Mouse (Mus musculus): ENCODE data around the gene Sdccag8. TPM values are rescaled to one million over a fixed set of nuclear protein-coding genes. Genes with fewer than 3 reads are reported as not detected.
"Not testable (repeated sequence)": the region's sequence is repeated elsewhere in the genome, so short reads cannot be mapped to it uniquely, and the experiment has no call there.

Sdccag8 gene
- polyA plus RNA-seq, 1 experiment from 2014 or later, result 14.4 TPM

GRCm38 (mm10) chr1:176828666-176829065, 14.2 kb downstream of the Sdccag8 start:
- ATAC-seq (ENCODE audit: borderline replicate concordance, extremely low read depth, low FRiP score, low TSS enrichment), result no peak
- no peak overlapping the region for H3K27ac ChIP-seq
- no peaks in the 10 kb centered on the region for H3K9me3 ChIP-seq
- H3K4me2 ChIP-seq, result no peak overlapping the region
- H3K36me3 ChIP-seq, result peaks cover 5% of the 10 kb centered on the region; the same call in 1 of the 2 replicates
- no peak overlapping the region for H3K4me3 ChIP-seq
- H3K4me1 ChIP-seq, result no peaks in the 10 kb centered on the region
- 90% methylated on average over 12 of the region's 12 CpGs for WGBS
- H3K9ac ChIP-seq, result no peak overlapping the region
- H3K27me3 ChIP-seq, result no peaks in the 10 kb centered on the region

GRCm38 (mm10) chr1:176832071-176832470, 17.6 kb downstream of the Sdccag8 start:
- H3K27ac ChIP-seq, result no peak overlapping the region
- 63% methylated on average over 2 of the region's 2 CpGs for WGBS

GRCm38 (mm10) chr1:176832607-176833006, 18.1 kb downstream of the Sdccag8 start:
- Histone ChIP-seq H3K9ac (no peak overlapping the region), H3K27me3 (no peaks in the 10 kb centered on the region), H3K27ac (no peak overlapping the region), H3K4me2 (no peak overlapping the region), H3K9me3 (no peaks in the 10 kb centered on the region), H3K4me1 (0 out of 2 replicates have a peak, but pooled peaks cover 8% of the 10 kb centered on the region), H3K36me3 (0 out of 2 replicates have a peak, but pooled peaks cover 3% of the 10 kb centered on the region), H3K4me3 (no peak overlapping the region)
- 45% methylated on average over 8 of the region's 8 CpGs for WGBS
- no peak for ATAC-seq (ENCODE audit: borderline replicate concordance, extremely low read depth, low FRiP score, low TSS enrichment)

More at GRCm38 (mm10) chr1:176832071-176832470, 17.6 kb downstream of the Sdccag8 start:
- H3K9me3 ChIP-seq, result no peaks in the 10 kb centered on the region
- H3K9ac ChIP-seq, result no peak overlapping the region
- H3K4me1 ChIP-seq, result 0 out of 2 replicates have a peak, but pooled peaks cover 8% of the 10 kb centered on the region
- no peaks in the 10 kb centered on the region for H3K27me3 ChIP-seq
- 0 out of 2 replicates have a peak, but pooled peaks cover 3% of the 10 kb centered on the region for H3K36me3 ChIP-seq
- no peak overlapping the region for H3K4me2 ChIP-seq
- ATAC-seq (ENCODE audit: borderline replicate concordance, extremely low read depth, low FRiP score, low TSS enrichment), result no peak
- H3K4me3 ChIP-seq, result no peak overlapping the region

- Histone ChIP-seq H3K27ac (no peak overlapping the region), H3K9ac (no peak overlapping the region), H3K4me2 (no peak overlapping the region), H3K4me1 (0 out of 2 replicates have a peak, but pooled peaks cover 8% of the 10 kb centered on the region), H3K36me3 (0 out of 2 replicates have a peak, but pooled peaks cover 3% of the 10 kb centered on the region), H3K9me3 (no peaks in the 10 kb centered on the region), H3K4me3 (no peak overlapping the region), H3K27me3 (no peaks in the 10 kb centered on the region)
- no peak for ATAC-seq (ENCODE audit: borderline replicate concordance, extremely low read depth, low FRiP score, low TSS enrichment)
Observed at GRCm38 (mm10) chr1:176833257-176833656, 18.8 kb downstream of the Sdccag8 start.

- Histone ChIP-seq H3K9ac (no peak overlapping the region), H3K9me3 (no peaks in the 10 kb centered on the region), H3K36me3 (0 out of 2 replicates have a peak, but pooled peaks cover 3% of the 10 kb centered on the region), H3K4me1 (0 out of 2 replicates have a peak, but pooled peaks cover 8% of the 10 kb centered on the region), H3K27me3 (no peaks in the 10 kb centered on the region), H3K4me3 (no peak overlapping the region), H3K4me2 (no peak overlapping the region), H3K27ac (no peak overlapping the region)
- WGBS, result 62% methylated on average over 3 of the region's 3 CpGs
- ATAC-seq (ENCODE audit: borderline replicate concordance, extremely low read depth, low FRiP score, low TSS enrichment), result no peak
Observed at GRCm38 (mm10) chr1:176833948-176834347, 19.5 kb downstream of the Sdccag8 start.

- Histone ChIP-seq H3K9ac (no peak overlapping the region), H3K4me3 (no peak overlapping the region), H3K4me2 (peak overlapping the region; percentile 88; the same call in 1 of the 2 replicates), H3K4me1 (0 out of 2 replicates have a peak, but pooled peaks cover 8% of the 10 kb centered on the region), H3K27ac (no peak overlapping the region), H3K9me3 (no peaks in the 10 kb centered on the region), H3K36me3 (0 out of 2 replicates have a peak, but pooled peaks cover 3% of the 10 kb centered on the region), H3K27me3 (no peaks in the 10 kb centered on the region)
- WGBS, result 56% methylated on average over 6 of the region's 6 CpGs
- no peak for ATAC-seq (ENCODE audit: borderline replicate concordance, extremely low read depth, low FRiP score, low TSS enrichment)
Observed at GRCm38 (mm10) chr1:176834880-176835279, 20.4 kb downstream of the Sdccag8 start.

- no peak overlapping the region for H3K27ac ChIP-seq
- WGBS, result 2% methylated on average over 41 of the region's 41 CpGs
- ATAC-seq (ENCODE audit: borderline replicate concordance, extremely low read depth, low FRiP score, low TSS enrichment), result peak; percentile 64; the same call in 1 of the 2 replicates
Observed at GRCm38 (mm10) chr1:176835501-176836294, 21.2 kb downstream of the Sdccag8 start.

GRCm38 (mm10) chr1:176836562-176836961, 22.1 kb downstream of the Sdccag8 start:
- not testable (repeated sequence) for H3K4me3 ChIP-seq; H3K9me3 ChIP-seq; H3K36me3 ChIP-seq; H3K27ac ChIP-seq; ATAC-seq (ENCODE audit: borderline replicate concordance, extremely low read depth, low FRiP score, low TSS enrichment); H3K27me3 ChIP-seq; H3K4me1 ChIP-seq; H3K9ac ChIP-seq
- WGBS, result 42% methylated on average over 7 of the region's 7 CpGs
- H3K4me2 ChIP-seq, result peak overlapping the region; percentile 10; the same call in 1 of the 2 replicates

More at GRCm38 (mm10) chr1:176835501-176836294, 21.2 kb downstream of the Sdccag8 start:
- H3K4me3 ChIP-seq, result peak overlapping the region; percentile 42
- peak overlapping the region; percentile 32 for H3K9ac ChIP-seq
- H3K27me3 ChIP-seq, result no peaks in the 10 kb centered on the region
- 0 out of 2 replicates have a peak, but pooled peaks cover 3% of the 10 kb centered on the region for H3K36me3 ChIP-seq
- peak overlapping the region; percentile 88 for H3K4me2 ChIP-seq
- H3K4me1 ChIP-seq, result 0 out of 2 replicates have a peak, but pooled peaks cover 8% of the 10 kb centered on the region
- no peaks in the 10 kb centered on the region for H3K9me3 ChIP-seq

- H3K27ac ChIP-seq, result no peak overlapping the region
- H3K4me3 ChIP-seq, result no peak overlapping the region
- 0 out of 2 replicates have a peak, but pooled peaks cover 5% of the 10 kb centered on the region for H3K36me3 ChIP-seq
- no peaks in the 10 kb centered on the region for H3K4me1 ChIP-seq
- no peak for ATAC-seq (ENCODE audit: borderline replicate concordance, extremely low read depth, low FRiP score, low TSS enrichment)
- H3K9me3 ChIP-seq, result no peaks in the 10 kb centered on the region
- H3K9ac ChIP-seq, result no peak overlapping the region
- 79% methylated on average over 17 of the region's 17 CpGs for WGBS
- no peaks in the 10 kb centered on the region for H3K27me3 ChIP-seq
- H3K4me2 ChIP-seq, result no peak overlapping the region
Observed at GRCm38 (mm10) chr1:176845082-176845977, 30.9 kb downstream of the Sdccag8 start.

- ATAC-seq (ENCODE audit: borderline replicate concordance, extremely low read depth, low FRiP score, low TSS enrichment), result no peak
- Histone ChIP-seq H3K4me3 (no peak overlapping the region), H3K9ac (no peak overlapping the region), H3K9me3 (no peaks in the 10 kb centered on the region), H3K4me1 (no peaks in the 10 kb centered on the region), H3K36me3 (no peaks in the 10 kb centered on the region), H3K4me2 (no peak overlapping the region), H3K27me3 (no peaks in the 10 kb centered on the region), H3K27ac (no peak overlapping the region)
- 73% methylated on average over 10 of the region's 10 CpGs for WGBS
Observed at GRCm38 (mm10) chr1:176847118-176847859, 32.8 kb downstream of the Sdccag8 start.

Data from lung, embryonic 15.5 days (tissue).